Mouse (Mus musculus) intestine, postnatal 0 days (tissue): ENCODE measurements around the gene Snai3. TPM values are rescaled to one million over a fixed set of nuclear protein-coding genes. Genes with fewer than 3 reads are reported as not detected.
A peak's percentile ranks its signal among the peaks of the same experiment; 100 is the strongest.

Experiments
- ATAC-seq: fragments of 200-750 bp; cut with Nextera tagmentation; 2 replicates; pipeline ENCODE4 v1.8.0; 2017; ENCODE audit warnings: mild to moderate bottlenecking, moderate TSS enrichment, moderate library complexity
- H3K27ac ChIP-seq: fragments of 300-500 bp; sonication (generic); 2 replicates; pipeline ENCODE4 v1.5.1; 2014; ENCODE audit warnings: mild to moderate bottlenecking, low read depth, low read length, moderate library complexity
- H3K27me3 ChIP-seq: fragments of 300-500 bp; sonication (generic); replicated peaks from 2 replicates; pipeline ENCODE4 v1.6.1; 2014; ENCODE audit warnings: low read length, mixed read lengths; ENCODE audit not compliant: control insufficient read depth, insufficient read depth
- H3K36me3 ChIP-seq: fragments of 300-500 bp; sonication (generic); 2 replicates; pipeline ENCODE4 v1.6.1; 2014; ENCODE audit warnings: mild to moderate bottlenecking, moderate library complexity; ENCODE audit not compliant: control insufficient read depth, insufficient read depth
- H3K4me1 ChIP-seq: fragments of 300-500 bp; sonication (generic); replicated peaks from 2 replicates; pipeline ENCODE4 v1.6.1; 2014; ENCODE audit warnings: antibody characterized with exemption, low read length, mixed read lengths; ENCODE audit not compliant: control insufficient read depth, insufficient read depth
- H3K4me2 ChIP-seq: fragments of 300-500 bp; sonication (generic); replicated peaks from 2 replicates; pipeline ENCODE4 v1.6.1; 2014; ENCODE audit warnings: low read depth, mild to moderate bottlenecking, moderate library complexity
- H3K4me3 ChIP-seq: fragments of 300-500 bp; sonication (generic); 2 replicates; pipeline ENCODE4 v1.5.1; 2014; ENCODE audit warnings: low read depth, low read length
- H3K9ac ChIP-seq: fragments of 300-500 bp; sonication (generic); 2 replicates; pipeline ENCODE4 v1.6.1; 2014; ENCODE audit warnings: mild to moderate bottlenecking, low read depth, low read length
- H3K9me3 ChIP-seq: fragments of 300-500 bp; sonication (generic); 2 replicates; pipeline ENCODE4 v1.6.1; 2016; ENCODE audit warnings: mixed run types; ENCODE audit not compliant: control insufficient read depth
- CTCF ChIP-seq: sonication (generic); IDR thresholded peaks from 2 replicates; pipeline ENCODE4 v1.5.1; 2016; ENCODE audit warnings: low read depth, mild to moderate bottlenecking, control low read depth, antibody characterized with exemption, moderate library complexity
- WGBS: fragments of 180-500 bp; shearing (Covaris S2); extraction: QIAGEN DNeasy Blood & Tissue Kit; methylation state at CpG from one replicate; pipeline ENCODE4 v1.1.7; 2014; 5-methylcytosine and 5-hydroxymethylcytosine counted together
- polyA plus RNA-seq: library from polyadenylated mRNA; unstranded; fragments of >200 nt; fragmentation: Nextera tagmentation; extraction: Ambion mirVana; gene quantifications from 2 replicates; pipeline ENCODE4 v1.2.1, GENCODE M21; 2015

The Snai3 gene
- polyA plus RNA-seq, 1 experiment from 2014 or later, result 0.46 TPM

DNA sequence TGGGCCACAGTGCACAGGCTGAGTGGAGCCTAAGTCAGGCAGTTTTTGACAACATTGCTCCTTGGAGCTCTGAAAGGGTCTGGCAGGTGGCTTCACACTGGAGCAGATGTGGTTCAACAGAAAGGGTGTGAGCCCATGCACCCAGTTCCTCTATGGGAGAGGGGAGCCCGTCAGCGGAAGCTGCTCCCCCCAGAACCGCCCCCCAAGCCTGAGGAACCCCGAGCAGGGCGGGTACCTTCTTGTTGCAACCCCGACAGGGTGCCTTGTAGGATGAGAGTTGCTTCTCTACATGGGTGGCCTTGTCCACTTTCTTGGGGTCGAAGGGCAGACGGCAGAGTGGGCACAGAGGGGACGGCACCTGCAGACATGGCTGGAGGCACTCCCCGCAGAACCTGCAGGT is 9.4 kb upstream of the Snai3 start:
- 86% methylated on average over 10 of the region's 10 CpGs for WGBS
- Histone ChIP-seq H3K27me3 (no peaks in the 10 kb centered on the region), H3K36me3 (peaks cover 46% of the 10 kb centered on the region), H3K27ac (no peak overlapping the region), H3K9ac (no peak overlapping the region), H3K4me2 (no peak overlapping the region), H3K9me3 (no peaks in the 10 kb centered on the region), H3K4me3 (no peak overlapping the region), H3K4me1 (no peaks in the 10 kb centered on the region)
- no peak for ATAC-seq
- no peak for TF ChIP-seq CTCF

DNA sequence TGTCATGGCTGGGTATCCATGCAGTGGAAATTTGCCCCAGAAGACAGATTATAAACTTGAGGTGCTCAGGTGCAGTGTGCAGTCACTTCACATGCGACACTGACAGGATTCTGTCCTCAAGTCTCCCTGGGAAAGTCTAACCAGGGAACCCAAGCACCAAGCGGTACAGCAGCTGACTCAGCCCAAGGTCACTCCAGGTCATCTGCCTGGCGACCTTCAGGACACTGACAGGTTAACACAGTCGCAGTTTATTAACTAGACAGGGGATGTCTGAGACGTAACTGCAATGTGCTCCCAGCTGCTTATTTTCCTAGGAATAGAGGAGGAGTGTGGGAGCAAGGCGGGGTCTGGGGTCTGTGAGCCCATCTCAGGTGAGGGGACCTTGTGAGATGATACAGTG is 8.9 kb upstream of the Snai3 start:
- Histone ChIP-seq H3K4me1 (no peaks in the 10 kb centered on the region), H3K9me3 (no peaks in the 10 kb centered on the region), H3K4me2 (no peak overlapping the region), H3K36me3 (peaks cover 46% of the 10 kb centered on the region), H3K9ac (no peak overlapping the region), H3K27me3 (no peaks in the 10 kb centered on the region), H3K4me3 (no peak overlapping the region), H3K27ac (no peak overlapping the region)
- 79% methylated on average over 6 of the region's 6 CpGs for WGBS
- TF ChIP-seq CTCF, result no peak
- no peak for ATAC-seq

DNA sequence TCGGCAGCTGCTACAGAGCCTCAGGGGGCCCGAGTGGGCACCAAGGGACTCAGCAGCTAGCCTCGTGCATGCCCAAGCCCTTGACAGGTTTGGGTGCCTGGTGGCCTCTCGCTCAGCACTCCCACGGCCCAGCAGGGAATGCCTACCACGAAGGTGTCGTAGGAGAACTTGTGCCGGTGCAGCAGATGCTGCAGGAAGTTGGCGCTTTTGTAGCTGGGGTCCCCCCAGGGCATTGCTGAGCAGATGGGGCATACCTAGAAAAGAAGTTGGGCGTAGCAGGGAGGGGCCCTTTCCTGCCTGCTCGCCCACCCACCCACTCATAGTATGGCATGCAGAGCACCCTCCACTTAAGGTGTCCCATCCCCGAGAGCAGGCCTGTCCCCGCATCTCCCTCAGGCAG is 7.3 kb upstream of the Snai3 start:
- no peak for TF ChIP-seq CTCF
- no peak for ATAC-seq
- Histone ChIP-seq H3K27ac (no peak overlapping the region), H3K9me3 (no peaks in the 10 kb centered on the region), H3K27me3 (no peaks in the 10 kb centered on the region), H3K4me3 (no peak overlapping the region), H3K9ac (no peak overlapping the region), H3K4me1 (no peaks in the 10 kb centered on the region), H3K36me3 (peaks cover 40% of the 10 kb centered on the region), H3K4me2 (no peak overlapping the region)
- 93% methylated on average over 13 of the region's 13 CpGs for WGBS

DNA sequence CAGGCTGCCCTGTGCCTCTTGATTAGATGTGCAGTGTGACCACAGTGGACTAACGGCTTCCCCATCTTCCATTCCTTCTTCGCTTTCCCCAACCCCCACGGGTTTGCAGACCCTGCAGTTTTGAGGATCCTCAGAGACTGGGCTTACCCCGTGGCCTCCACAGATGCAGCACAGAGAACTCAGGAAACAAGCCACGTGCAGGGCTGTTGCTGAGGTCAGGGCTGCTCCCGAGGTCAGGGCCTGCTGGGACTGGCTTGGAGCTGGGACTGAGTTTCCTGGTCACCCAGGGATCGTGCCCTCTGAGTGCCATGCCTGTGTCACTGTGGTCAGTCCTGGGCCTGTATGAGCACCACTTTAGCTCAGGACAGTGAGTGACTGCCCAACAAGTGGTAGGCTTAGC is 4.5 kb upstream of the Snai3 start:
- no peak for ATAC-seq
- Histone ChIP-seq H3K27me3 (peaks cover 1% of the 10 kb centered on the region; the same call in 1 of the 2 replicates), H3K4me3 (no peak overlapping the region), H3K9me3 (no peaks in the 10 kb centered on the region), H3K27ac (no peak overlapping the region), H3K4me2 (no peak overlapping the region), H3K9ac (no peak overlapping the region), H3K4me1 (peaks cover 2% of the 10 kb centered on the region; the same call in 1 of the 2 replicates), H3K36me3 (peaks cover 38% of the 10 kb centered on the region)
- no peak for TF ChIP-seq CTCF
- WGBS, result 76% methylated on average over 7 of the region's 7 CpGs

DNA sequence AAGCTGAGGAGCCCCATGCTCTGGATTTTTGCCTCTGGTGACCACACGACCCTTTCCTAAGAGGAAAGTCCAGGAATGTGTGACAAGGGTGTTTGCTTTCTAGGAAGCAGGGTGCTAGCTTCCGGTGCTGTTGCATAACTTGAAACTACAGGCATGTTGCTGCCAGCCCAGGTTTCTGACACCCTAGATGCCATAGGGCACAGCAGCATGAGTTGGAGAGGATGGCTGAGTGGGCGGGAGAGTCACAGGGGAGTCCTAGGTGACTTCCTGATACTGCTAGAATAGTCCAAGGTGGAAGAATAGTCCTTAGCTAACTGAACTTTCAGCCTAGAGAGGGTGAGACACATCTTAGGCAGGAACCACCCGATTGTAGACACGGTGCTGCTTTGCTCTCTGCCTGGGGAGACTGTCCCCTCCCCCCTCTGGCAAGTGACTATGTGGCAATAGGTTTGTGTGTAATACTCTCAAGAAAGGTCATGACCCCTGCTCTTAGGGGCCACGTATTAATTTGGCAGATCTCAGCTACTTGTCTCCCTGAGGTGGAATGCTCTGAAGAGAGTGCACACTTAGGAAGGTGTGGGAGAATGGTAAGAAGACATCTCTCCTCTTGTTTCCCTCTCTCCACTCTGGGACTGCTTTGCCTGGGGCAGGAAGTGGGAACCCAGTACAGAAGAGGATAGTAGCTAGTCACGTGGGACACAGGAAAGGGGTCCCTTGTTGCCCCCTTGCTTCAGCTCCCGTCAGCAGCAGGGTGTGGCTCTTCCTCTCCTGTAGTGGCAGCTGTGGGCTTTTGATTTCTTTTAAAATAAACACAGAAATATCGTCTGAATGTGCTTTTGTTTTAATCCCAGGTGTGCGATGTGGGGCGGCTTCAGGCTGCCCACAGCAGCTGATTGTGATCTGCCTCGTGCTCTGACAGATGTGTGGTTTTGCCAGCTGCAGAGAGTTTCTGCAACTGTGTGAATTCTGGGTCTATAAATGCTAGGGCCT is 3.4 kb upstream of the Snai3 start:
- Histone ChIP-seq H3K4me2 (no peak overlapping the region), H3K4me1 (peaks cover 2% of the 10 kb centered on the region; the same call in 1 of the 2 replicates), H3K27me3 (peaks cover 8% of the 10 kb centered on the region; the same call in 1 of the 2 replicates), H3K27ac (peak overlapping the region; percentile 67), H3K9ac (no peak overlapping the region), H3K36me3 (peaks cover 35% of the 10 kb centered on the region), H3K9me3 (no peaks in the 10 kb centered on the region), H3K4me3 (no peak overlapping the region)
- 25% methylated on average over 12 of the region's 12 CpGs for whole genome bisulfite sequencing
- peak; percentile 36 for ATAC-seq
- TF ChIP-seq CTCF, result no peak

DNA sequence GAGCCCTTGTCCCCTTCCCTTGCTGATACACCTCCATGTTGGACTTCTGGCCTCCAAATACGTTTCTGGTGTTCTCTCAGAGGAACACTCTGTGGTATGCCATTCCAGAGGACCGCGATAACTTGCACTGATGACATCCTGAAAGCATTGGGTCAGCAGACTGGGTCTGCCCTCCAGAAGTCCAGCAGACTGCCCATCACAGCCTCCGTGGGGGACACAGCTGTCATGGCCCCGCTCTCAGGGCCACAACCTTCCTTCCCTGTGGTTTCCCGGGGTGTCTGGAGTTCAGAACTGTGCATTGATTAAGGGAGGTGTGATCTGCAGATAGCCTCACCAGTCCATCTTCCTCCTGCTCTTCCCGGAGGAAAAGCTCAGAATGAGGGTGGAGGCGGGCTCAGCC is 2.0 kb upstream of the Snai3 start:
- H3K9ac ChIP-seq, result no peak overlapping the region
- peaks cover 2% of the 10 kb centered on the region; the same call in 1 of the 2 replicates for H3K4me1 ChIP-seq
- H3K9me3 ChIP-seq, result no peaks in the 10 kb centered on the region
- peaks cover 21% of the 10 kb centered on the region for H3K36me3 ChIP-seq
- H3K4me3 ChIP-seq, result no peak overlapping the region
- H3K27me3 ChIP-seq, result peaks cover 10% of the 10 kb centered on the region; the same call in 1 of the 2 replicates
- WGBS, result 79% methylated on average over 8 of the region's 8 CpGs
- no peak for ATAC-seq
- no peak for TF ChIP-seq CTCF
- no peak overlapping the region for H3K27ac ChIP-seq
- no peak overlapping the region for H3K4me2 ChIP-seq
